Mouse (Mus musculus) adrenal gland, postnatal 14 days (tissue): ENCODE data around the gene Gm28729. TPM values are rescaled to one million over a fixed set of nuclear protein-coding genes. Genes with fewer than 3 reads are reported as not detected.
"Not testable (repeated sequence)": the region's sequence is repeated elsewhere in the genome, so short reads cannot be mapped to it uniquely, and the experiment has no call there.

ENCODE experiments used
- DNase-seq: peaks from one replicate; pipeline ENCODE4 v3.0.0; 2021; ENCODE audit warnings: mixed read lengths
- long read RNA-seq, 2 experiments: library from polyadenylated mRNA; stranded (forward); transcript quantifications; one replicate each; pipeline ENCODE4 v2.0.0; 2021
- total RNA-seq: library from RNA; stranded (reverse); gene quantifications from 2 replicates; pipeline ENCODE4 v1.2.3, GENCODE M21; 2021

The Gm28729 gene
- total RNA-seq: not detected in 2 replicates
- long read RNA-seq, experiment 1: 0 reads
- long read RNA-seq, experiment 2: 0 reads

DNA sequence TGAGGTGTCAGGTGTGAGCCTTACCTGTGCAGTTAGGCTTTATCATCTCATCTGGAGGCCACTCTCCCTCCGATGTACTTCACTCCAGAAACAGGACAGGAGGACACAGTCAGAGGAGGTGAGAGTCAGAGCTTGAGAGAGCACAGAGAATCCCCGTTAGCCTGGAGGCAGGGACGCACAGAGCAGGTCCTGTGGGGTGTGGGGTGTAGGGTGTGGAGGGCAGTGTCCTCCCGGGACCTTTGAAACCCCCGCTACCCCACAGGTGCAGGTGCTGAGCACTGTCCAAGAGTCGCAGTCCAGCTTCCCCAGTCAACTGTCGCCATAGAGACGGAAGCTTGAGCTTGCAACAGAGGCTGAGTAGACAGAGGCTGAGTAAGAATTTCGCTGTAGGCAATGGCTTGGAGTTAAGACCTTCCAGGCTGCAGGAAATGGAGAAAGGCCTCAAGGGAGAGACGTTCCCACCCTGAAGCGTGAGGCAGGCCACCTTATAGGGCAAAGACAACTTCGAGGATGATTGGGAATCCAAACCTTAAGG lies at the start of gene Gm28729:
Gm28729 (minus strand) TSS at position 293 of the 535 bp plus-strand sequence.
- DNase-seq: no peak

DNA sequence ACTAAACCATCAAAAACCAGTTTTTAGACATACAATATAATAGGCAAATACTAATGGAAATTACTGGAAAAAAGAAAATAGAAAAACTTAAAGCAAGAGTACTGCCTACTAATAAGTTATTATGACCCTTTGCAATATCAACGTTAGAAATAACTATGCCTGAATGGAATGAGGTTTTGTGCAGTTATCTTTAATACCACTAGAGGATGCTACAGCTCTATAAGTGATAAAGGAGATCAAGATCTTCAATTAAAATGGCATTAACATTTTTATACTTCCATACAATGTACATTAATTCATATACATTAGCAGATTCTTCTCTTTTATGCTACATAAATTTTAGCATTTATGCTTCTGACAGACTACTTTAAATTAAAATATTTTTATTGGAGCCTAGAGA lies 48.2 kb upstream of the Gm28729 start:
- no peak for DNase-seq

DNA sequence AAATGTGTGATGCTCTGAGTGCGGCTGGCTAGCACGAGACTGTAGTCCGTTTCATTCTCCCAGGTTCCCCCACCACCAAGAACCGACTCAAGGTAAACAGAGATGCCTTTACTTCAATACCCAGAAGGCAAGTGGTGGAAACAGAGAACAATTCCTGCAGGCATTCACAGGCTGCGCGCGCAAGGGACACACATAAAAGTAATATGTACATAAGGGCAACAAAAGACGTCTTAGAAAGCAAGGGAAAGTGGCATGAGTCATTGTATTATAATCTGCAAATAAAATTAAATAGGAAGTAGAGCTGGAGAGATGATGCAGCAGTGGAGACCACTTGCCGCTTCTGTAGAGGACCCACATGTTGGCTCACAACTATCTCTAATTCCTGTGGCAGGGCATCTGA lies 47.7 kb upstream of the Gm28729 start:
- no peak for DNase-seq

DNA sequence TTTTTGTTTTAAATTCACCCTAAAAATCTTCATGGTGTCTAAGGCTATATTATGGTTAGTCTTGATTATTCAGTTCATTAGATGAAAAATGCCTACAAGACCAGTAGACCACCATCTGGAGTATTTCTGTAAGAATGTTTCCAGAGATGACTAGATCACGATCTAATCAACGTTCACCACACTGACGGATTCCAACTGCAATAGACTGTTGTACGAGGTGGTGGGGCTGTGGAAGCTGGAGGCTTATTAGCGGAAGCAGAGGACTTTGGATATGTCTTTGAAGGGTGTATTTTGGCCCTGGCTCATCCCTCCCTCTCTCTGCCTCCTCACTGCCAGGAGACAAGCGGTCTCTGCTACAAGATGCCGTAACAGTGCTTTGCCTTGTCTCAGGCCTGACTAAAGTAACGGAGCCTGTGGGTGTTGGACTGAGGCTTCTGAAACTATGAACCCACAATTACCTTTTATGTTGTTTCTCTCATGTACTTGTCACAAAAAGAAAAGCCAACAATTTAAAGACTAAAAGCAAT lies 41.5 kb upstream of the Gm28729 start:
- DNase-seq: no peak

DNA sequence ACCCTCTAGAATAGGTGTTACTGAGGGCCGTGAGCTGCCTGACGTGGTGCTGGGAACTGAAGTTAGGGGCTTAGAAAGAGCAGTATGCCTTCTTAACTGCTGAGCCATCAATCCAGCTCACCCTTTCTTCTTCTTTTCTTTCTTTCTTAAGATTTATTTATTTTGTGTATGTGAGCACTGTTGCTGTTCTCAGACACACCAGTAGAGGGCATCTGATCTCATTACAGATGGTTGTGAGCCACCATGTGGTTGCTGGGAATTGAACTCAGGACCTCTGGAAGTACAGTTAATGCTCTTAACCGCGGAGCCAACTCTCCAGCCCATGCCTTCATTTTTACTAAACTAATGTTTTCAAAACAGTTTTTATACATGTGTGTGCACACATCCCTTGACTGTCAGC lies 38.4 kb upstream of the Gm28729 start:
- DNase-seq: no peak

DNA sequence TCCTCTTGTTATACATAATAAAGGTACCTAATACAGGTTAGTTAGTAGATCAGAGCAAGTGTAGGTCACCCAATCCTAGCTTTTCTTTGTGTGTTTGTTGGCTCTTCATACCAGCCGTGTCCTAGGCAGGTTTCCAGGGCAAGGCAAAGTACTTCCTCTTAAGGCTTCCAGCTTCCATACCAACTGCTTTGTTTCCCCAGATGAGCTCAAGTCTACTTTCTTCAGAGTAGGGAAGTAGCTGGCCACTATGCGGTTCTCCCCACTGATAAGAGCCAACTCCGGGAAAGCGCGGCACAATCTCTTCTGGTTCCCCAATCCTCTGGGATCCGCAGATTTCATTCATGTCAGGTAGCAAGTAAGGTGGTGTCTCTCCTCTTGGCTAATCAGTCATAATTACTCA lies 34.1 kb upstream of the Gm28729 start:
- no peak for DNase-seq

DNA sequence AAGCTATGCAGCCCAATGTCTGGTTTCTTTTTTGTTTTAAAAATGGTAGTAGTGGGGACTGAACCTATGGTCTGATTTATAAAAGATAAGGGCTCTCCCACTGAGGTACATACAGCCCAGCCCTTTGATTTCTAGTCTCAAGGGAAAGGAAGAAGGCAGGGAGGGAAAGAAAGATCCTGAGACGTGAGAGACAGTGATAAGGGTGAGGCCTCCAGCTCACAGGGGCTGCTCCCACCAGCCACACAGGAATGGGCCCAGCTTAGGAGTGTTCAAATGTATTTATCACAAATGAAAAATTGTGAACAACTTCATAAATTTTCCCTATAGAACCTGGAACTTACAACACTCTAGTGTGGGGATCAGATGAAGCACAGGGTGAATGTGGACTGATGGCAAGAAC lies 33.5 kb upstream of the Gm28729 start:
- DNase-seq: no peak

DNA sequence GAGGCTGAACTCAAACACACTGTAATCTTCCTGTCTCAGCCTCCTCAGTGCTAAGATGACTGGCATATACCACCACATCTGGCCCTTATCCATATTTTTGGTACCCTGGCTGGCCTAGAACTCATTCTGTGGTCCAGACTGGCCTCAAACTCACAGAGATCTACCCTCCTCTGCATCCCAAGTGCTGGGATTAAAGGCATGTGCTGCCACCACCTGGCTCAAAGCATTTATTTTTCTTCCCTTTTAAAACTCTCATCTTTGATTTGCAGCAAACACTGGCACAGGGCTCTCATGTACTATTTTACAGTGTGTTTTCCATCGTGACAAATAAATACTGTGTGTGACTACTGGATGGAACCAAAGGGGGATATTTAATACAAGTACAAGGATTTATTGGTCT lies 29.0 kb upstream of the Gm28729 start:
- no peak for DNase-seq

DNA sequence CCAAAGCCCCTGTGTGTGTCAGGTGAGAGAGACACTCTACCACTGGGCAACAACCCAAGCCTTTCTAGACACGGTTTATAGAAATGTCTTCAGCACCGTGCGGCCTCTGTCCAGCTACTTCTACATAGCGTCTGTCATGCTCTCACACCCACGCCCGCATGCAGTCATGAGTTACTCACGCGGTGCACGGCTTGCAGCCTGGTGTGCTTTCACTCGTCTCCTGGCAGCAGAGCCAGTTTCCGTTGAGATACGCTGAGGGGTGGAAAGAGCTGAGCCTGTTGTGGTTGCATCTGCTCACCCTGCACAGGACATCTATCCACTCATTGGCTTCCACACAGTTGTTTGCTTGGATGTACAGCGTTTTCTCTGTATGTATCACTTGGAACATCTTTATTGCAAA lies 20.3 kb upstream of the Gm28729 start:
- DNase-seq: no peak

DNA sequence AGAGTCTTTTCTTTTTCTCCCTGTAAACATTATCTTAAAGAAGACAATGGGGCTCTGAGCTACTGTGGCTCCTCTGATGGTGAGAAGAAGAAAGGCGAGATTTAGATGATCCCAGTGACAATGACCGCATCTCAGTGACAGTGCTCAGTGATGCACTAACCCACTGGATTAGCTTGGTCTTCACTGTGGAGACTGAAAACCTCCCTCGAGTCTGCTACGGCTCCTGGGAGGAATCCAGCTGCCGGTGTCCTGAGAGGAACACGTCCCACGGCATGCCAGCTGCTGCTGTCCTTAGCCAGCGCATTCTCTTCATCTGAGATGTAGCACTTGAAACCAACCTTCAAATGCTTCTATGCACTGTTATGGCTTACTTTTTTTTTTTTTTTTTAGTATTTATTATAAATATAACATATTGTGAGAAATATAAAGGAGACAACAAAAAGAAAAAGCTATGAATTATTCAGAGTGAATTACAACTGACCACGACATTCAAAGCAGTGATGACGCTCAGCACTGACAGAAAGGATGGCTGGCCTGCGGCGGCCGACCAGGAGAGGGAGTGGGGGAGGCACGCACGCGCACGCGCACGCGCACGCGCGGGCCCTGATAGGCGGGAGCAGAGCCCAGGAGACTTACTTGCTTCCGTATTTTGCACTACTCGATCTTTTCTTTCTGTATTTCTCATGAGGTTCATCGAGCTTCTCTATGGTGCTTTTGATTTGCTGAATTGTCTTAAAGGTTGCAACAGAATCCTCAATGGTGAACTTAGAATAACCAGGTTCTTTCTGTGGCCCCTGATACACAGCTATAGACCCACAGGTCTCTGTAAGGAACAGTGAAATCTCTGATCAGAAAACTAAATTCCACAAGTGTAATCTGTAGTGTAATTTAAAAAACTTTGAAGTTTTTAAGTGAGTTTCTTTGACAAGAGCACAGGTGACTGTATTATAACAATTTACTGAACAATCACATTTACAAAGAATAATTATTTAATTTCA lies 18.9 kb upstream of the Gm28729 start:
- peak; percentile 86 for DNase-seq

DNA sequence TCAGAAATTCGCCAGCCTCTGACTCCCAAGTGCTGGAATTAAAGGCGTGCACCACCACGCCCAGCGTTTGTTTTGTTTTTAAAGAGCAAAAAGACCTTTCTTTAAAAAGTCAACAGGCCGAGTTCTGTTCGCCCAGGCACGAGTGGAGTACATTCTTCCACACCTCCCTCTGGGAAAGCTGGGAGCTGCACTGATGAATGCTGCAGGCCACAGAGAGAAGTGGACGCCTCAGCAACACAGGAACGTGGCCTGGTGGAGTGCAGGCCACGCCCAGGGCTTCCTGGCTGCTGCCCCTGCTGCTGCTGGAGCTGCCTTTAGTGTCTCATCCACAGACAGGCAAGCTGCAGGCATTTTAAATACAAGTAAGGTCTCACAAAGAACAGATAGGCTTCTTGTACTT lies 13.9 kb upstream of the Gm28729 start:
- DNase-seq: peak; percentile 30

DNA sequence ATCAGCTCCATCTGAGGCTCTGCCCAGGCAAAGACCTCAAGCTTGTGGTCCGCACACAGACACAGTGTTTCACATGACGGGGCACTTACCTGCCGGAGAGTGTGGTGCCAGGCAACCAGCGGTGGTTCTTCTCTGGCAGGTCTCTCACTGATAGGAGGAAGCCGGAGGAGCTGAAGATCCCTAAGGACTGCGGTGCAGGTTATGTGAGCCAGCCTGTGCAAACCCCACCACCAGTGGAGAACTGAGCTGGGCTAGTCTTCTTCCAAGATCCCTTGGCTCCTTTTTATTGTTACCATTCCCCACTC lies 12.5 kb upstream of the Gm28729 start:
- no peak for DNase-seq

DNA sequence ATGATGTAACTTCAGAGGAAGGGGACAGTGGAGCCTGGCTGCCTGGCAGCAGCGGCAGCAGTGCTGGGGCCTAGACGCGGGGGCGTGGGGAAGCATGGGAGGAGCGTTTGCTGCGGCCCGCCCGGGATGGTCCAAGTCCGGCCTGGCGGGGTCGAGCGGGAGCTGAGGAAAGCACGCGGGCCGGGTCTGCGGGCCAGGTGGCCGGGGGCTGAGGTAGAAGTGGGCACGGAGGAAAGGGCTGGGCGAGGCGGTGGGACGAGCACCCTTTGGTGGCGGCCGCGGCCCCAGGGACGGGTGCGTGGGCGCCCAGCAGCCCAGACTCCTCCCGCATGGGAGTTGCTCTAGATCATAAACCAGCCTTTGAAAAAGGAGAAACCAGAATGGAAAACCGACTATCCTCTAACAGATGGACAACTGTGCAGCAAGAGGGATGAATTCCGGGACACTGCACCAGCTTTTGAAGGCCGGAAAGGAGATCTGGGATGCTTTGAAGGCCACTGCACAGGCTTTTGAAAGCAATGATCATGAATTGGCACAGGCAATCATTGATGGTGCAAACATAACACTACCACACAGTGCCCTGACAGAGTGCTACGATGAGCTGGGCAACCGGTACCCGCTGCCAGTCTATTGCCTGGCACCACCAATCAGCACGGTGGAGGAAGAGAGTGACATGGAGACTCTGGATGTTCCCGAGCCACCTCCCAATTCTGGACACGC lies 12.0 kb upstream of the Gm28729 start:
- DNase-seq: peak; percentile 78

DNA sequence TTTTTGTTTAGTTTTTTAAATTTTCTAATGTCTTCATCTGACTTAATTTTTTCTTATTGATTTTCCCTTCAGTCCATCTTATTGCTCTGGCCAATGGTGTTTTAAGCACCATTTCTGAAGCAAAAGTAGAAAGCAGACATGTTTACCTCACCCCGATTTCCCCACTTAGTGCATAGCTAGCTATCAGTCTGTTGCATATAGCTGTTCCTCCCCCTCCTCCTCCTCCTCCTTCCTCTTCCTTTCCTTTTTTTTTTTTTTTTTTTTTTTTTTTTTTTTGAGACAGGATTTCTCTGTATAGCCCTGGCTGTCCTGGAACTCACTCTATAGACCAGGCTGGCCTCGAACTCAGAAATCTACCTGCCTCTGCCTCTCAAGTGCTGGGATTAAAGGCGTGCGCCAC lies 11.0 kb upstream of the Gm28729 start:
- not testable (repeated sequence) for DNase-seq

DNA sequence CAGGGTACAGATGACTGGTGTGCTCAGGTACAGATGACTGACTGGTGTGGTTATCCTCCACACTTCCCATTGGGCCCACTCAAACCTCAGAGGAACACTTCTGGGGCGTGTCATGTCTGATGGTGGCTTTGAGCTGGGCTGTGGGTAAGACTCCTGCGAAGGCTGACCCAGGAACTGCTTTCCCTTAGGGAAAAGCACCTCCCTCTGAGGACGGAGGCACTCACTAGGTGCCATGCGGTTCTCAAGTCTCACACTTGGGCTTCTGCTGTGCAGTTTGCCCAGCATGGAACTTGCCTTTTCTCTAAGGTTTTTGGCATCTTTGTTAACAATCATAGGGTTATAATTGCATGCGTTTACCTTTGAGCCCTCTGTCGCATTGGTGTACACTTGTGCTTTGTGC lies 10.4 kb upstream of the Gm28729 start:
- no peak for DNase-seq

DNA sequence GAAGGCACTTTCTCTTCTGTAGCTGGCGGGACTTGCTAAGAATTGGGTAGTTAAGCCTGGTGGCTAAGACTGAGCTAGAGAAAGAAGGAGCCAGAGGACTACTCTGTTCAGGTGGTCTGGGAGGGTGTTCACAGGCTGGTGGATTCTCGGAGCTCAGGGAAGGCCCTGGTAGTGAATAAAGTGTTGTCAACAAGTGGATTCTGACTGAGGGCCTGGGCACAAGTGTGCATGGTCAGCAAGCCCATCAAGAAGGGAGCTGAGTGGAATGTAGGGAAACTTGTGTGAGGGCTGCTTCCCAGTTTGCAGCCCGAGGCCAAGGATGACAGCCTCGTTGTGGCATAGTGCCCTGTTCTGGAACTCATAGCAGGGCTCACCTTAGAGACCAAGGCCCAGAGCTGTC lies 9.2 kb upstream of the Gm28729 start:
- no peak for DNase-seq

DNA sequence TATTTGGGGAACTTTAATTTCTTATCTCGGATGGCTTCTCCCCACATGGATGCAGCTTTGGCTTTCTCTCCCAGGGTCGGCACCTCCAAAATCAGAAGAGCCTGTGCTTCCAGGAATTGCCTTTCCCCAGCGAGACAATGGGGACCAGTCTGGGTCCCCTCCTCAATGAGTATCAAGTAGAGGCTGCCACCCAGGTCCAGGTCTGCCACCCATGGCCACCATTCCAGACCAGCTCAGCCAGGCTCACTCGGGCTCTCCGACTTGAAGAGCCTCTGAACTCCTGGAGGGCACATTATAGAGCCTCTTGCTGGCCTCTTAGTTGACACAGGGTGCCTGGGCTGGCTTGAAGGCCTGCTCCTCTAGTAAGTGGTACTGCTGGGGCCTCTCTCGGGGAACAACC lies 8.4 kb upstream of the Gm28729 start:
- no peak for DNase-seq

DNA sequence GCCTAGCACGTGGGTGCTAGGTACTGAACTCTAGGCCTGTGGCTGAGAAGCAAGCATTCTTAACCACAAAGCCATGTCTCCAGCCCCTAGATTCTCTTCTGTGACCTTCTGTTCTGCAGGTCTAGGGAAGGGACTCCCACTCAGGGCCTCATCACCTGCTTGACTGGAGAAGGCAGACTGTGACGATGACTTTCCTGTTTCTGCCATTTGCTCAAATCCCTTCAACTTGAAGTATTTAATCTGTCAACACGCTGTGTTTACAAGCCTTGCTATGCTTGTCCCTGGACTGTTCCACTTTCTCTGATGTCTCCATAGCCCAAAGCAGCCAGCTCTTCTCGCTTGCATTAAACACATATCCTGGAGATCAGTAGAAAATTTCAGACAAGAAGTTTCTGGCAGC lies 7.5 kb upstream of the Gm28729 start:
- no peak for DNase-seq

DNA sequence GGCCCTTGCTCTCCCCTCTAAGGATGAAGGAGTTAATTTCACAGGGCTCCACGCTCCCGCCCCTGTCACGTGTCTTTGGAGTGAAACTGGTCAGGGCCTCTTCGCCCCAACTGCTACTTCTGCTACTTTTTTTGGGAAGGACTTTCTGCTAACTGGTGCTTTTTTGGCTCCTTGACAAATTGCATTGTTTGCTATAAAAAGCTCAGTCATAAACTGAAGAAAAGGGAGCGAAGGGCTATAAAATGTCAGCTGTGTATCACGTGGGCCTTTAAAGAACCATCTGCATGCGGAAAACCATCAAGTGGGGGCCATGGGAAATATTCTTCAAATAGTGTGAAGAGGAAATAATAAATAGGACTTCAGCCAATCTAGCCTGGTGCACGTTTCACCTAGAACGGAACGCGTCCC lies 5.6 kb upstream of the Gm28729 start:
- peak; percentile 35 for DNase-seq

DNA sequence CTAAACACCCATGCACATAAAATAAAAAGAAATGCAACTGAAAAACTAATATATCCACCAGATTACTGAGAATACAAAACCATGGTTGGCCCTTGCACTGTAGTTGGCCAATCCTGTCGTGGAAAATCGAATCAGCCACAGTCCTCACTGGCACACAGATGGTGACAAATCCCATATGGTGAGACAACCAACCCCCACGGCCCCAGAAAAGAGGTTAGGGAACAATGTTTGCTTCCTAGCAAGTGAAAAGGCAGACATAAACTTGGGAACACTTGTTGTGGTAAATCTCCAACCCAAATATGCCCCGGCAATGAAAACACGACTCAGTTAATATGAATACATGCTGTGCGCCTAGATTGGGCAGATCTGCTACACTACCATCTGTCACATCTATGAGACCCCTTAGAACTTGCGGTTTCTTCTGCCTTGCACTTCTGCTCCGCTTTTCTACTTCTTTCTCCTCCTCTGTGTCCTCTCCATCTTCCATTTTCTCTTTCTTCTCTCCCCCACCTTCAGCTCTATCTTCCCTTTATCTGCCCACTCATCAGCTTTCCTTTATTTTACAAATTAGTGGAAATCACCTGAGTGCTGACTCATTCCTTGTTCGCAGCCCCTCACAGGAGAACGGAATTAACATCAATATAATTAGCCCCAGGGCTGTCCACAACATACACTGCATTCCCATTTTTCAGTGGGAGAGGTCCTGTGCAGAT lies 5.1 kb upstream of the Gm28729 start:
- no peak for DNase-seq

DNA sequence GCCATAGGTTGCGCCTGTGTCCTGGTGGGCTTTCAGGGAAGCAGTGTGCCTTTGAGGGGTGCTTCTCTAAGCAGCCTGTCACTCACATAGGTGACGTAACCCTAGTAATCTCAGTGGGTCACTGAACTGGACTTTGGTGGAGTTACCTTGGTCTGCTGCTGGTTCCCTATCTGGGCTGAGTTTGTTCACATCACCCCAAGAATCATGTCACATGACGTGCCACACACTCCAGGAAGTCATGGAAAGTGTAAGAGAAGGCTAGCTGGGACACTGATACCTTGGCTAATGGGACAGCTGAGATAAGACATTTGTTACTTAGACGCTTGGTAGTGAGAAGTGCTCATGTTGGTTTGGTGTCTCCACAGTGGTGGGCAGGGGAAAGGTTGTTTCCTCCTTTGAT lies 947 bp upstream of the Gm28729 start:
- no peak for DNase-seq

DNA sequence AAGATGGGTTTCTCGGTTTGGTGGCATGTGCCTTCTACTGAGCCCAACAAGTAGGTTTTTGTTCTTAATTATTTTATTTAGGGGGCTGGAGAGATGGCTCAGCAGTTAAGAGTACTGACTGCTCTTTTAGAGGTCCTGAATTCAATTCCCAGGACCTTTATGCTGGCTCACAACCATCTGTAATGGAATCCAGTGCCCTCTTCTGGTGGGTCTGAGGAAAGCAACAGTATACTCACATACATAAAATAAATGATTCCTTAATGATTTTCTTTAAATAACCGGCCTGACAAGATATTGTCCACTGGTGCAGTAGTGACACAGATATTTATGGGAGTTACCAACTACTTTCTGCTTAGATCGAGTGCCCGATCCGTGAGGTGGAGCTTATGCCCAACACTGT lies 1.9 kb downstream of the Gm28729 start:
- no peak for DNase-seq
